16 mouse cellular contexts compared by ENCODE assay signal in genomic region chr3:66081363-66081736, GRCm38 (mm10).
DNase-seq lines count a peak whose midpoint lies in the region; ATAC-seq and TF ChIP-seq lines count a peak whose summit lies in the region.
"Had no signal": no experiment of that assay in that cellular context is flagged by ENCODE, and none has a peak within 500 bp of the region (broad histone marks: within the 10 kb centered on the region; RNA-seq: fewer than 3 reads in every experiment).

No protein-coding gene starts in this region.

- no peaks in the 10 kb centered on the region for H3K4me1 ChIP-seq in heart, embryonic 12.5 days (replicated peaks)
- peaks cover 7 to 30% of the 10 kb centered on the region in 2 experiments; a peak in 3 of 4 replicates for H3K4me1 ChIP-seq in CH12.LX (ENCODE audit: control insufficient read depth in 1 of 2, insufficient read depth in 2 of 2)
- H3K4me1 ChIP-seq: heart, embryonic 13.5 days had no signal

- DNase-seq in heart, adult 8-10 months (ENCODE audit: low spot score): peak; percentile 4
- peak; percentile 13 for DNase-seq in CH12.LX (ENCODE audit: extremely low read depth)
- peak; percentile 58 for DNase-seq in brain, adult 2 months (ENCODE audit: low read depth, low spot score)
- no peak for DNase-seq in spleen, adult 18-20 months
- no peak for DNase-seq in urinary bladder, postnatal 14 days (ENCODE audit: low spot score)
- DNase-seq: cerebellum, postnatal 25 days; kidney, adult 8-10 months; kidney, postnatal 36 days; lung, postnatal 36 days; right cerebral cortex, postnatal 14 days had no signal

- in situ Hi-C loops in CH12.LX (cut with MboI; ENCODE audit: low pct_ligation_motif_present, low pct_unique_long_range_greater_than_20kb, low sequenced_read_pairs): no loop called here

- no peaks in the 10 kb centered on the region; the same call in 1 of the 2 replicates for H3K9me3 ChIP-seq in heart, embryonic 12.5 days (replicated peaks)
- no peaks in the 10 kb centered on the region for H3K9me3 ChIP-seq in CH12.LX (replicated peaks; ENCODE audit: low read length)
- H3K9me3 ChIP-seq: heart, embryonic 13.5 days; liver, embryonic 15.5 days; neural tube, embryonic 15.5 days had no signal

- H3ac ChIP-seq in myocyte (ENCODE audit: control insufficient read depth, insufficient read length): no peak overlapping the region

- no peak for TF ChIP-seq CTCF in CH12.LX (conservative IDR thresholded peaks at IDR 0.05 in 1 of 2, IDR thresholded peaks at IDR 0.05 in 1 of 2; ENCODE audit: low read depth in 2 of 2, low read length in 2 of 2)

- no peak for TF ChIP-seq EP300 in CH12.LX (IDR thresholded peaks at IDR 0.05; ENCODE audit: low read length)

- H3K4me3 ChIP-seq in heart, embryonic 12.5 days: no peak overlapping the region
- H3K4me3 ChIP-seq in CH12.LX (replicated peaks in 1 of 3; ENCODE audit: low read depth in 2 of 3, low read length in 2 of 3, poor library complexity in 1 of 3) (no peak overlapping the region), myocyte (no peak overlapping the region)
- H3K4me3 ChIP-seq: heart, embryonic 13.5 days; liver, embryonic 15.5 days; neural tube, embryonic 15.5 days had no signal

- H3K36me3 ChIP-seq in heart, embryonic 12.5 days: no peaks in the 10 kb centered on the region
- no peaks in the 10 kb centered on the region for H3K36me3 ChIP-seq in CH12.LX (replicated peaks in 1 of 2; ENCODE audit: control insufficient read depth in 1 of 2, insufficient read depth in 1 of 2, low read length in 1 of 2)
- no peaks in the 10 kb centered on the region for H3K36me3 ChIP-seq in myocyte (ENCODE audit: control insufficient read depth, insufficient read depth)
- H3K36me3 ChIP-seq: heart, embryonic 13.5 days; liver, embryonic 15.5 days; neural tube, embryonic 15.5 days had no signal

- no peak for TF ChIP-seq RAD21 in CH12.LX (IDR thresholded peaks at IDR 0.05; ENCODE audit: low read depth, low read length)

- no peak overlapping the region for H3K27ac ChIP-seq in heart, embryonic 12.5 days (ENCODE audit: poor library complexity, severe bottlenecking)
- no peak overlapping the region for H3K27ac ChIP-seq in CH12.LX (ENCODE audit: insufficient read depth, low read depth)
- H3K27ac ChIP-seq: heart, embryonic 13.5 days; liver, embryonic 15.5 days; neural tube, embryonic 15.5 days had no signal

- no peak overlapping the region for H3K4me2 ChIP-seq in heart, embryonic 12.5 days
- H3K4me2 ChIP-seq in CH12.LX (ENCODE audit: insufficient read depth, low read depth, poor library complexity, severe bottlenecking) (no peak overlapping the region), myocyte (ENCODE audit: low read depth) (peak overlapping the region; percentile 64)
- H3K4me2 ChIP-seq: heart, embryonic 13.5 days; liver, embryonic 15.5 days; midbrain, embryonic 11.5 days; neural tube, embryonic 15.5 days had no signal

- no peak for ATAC-seq in heart, embryonic 12.5 days (ENCODE audit: insufficient number of reproducible peaks, low FRiP score)

- 68% methylated on average over 3 of the region's 3 CpGs for WGBS in heart, embryonic 12.5 days

- H3K9ac ChIP-seq in heart, embryonic 12.5 days: no peak overlapping the region
- no peak overlapping the region for H3K9ac ChIP-seq in CH12.LX (ENCODE audit: insufficient read depth, low read depth)
- H3K9ac ChIP-seq: heart, embryonic 13.5 days; liver, embryonic 15.5 days; neural tube, embryonic 15.5 days had no signal

- H3K27me3 ChIP-seq in heart, embryonic 12.5 days (replicated peaks): no peaks in the 10 kb centered on the region
- H3K27me3 ChIP-seq in CH12.LX (replicated peaks): no peaks in the 10 kb centered on the region
- H3K27me3 ChIP-seq in myocyte (ENCODE audit: control insufficient read depth, insufficient read depth, insufficient read length): no peaks in the 10 kb centered on the region
- H3K27me3 ChIP-seq: heart, embryonic 13.5 days; liver, embryonic 15.5 days; neural tube, embryonic 15.5 days had no signal

- TF ChIP-seq POLR2A in CH12.LX (IDR thresholded peaks at IDR 0.05; ENCODE audit: low read depth, low read length): no peak
- TF ChIP-seq POLR2A in myocyte (IDR thresholded peaks at IDR 0.05; ENCODE audit: insufficient read length, low read depth): no peak

- dilution Hi-C loops in CH12.LX (cut with MboI; ENCODE audit: extremely low pct_ligation_motif_present, extremely low pct_unique_long_range_greater_than_20kb, low sequenced_read_pairs): no loop called here

- no peaks in the 10 kb centered on the region for H3K79me2 ChIP-seq in CH12.LX (replicated peaks; ENCODE audit: control insufficient read depth, extremely low read depth, insufficient read depth, poor library complexity, severe bottlenecking)
- no peaks in the 10 kb centered on the region for H3K79me2 ChIP-seq in myocyte (ENCODE audit: control insufficient read depth, insufficient read depth)

TF ChIP-seq in CH12.LX, 34 proteins besides CTCF, POLR2A, EP300 and RAD21:
- peak; percentile 88 for TF ChIP-seq ZNF384 (IDR thresholded peaks at IDR 0.05; ENCODE audit: low read depth, low read length)
- TF ChIP-seq MEF2A (IDR thresholded peaks at IDR 0.05; ENCODE audit: borderline replicate concordance, low read depth, low read length): no peak

TF ChIP-seq in myocyte, 11 proteins besides CTCF, POLR2A, EP300 and RAD21:
- TF ChIP-seq POLR2AphosphoS2 (IDR thresholded peaks at IDR 0.05; ENCODE audit: insufficient read length, low read depth) (no peak), CEBPB (IDR thresholded peaks at IDR 0.05; ENCODE audit: insufficient read depth, poor library complexity, severe bottlenecking) (peak; percentile 39)
TF ChIP-seq in myocyte: peak in this region for 1.

Comparison
In these comparisons a context has a peak if more than half of its experiments do, and no peak if none do; other contexts are left out.
1. DNase-seq: peak in heart, adult 8-10 months (single experiment), CH12.LX (single experiment) and brain, adult 2 months (single experiment); none in spleen, adult 18-20 months (0 of 2) and urinary bladder, postnatal 14 days (single experiment).